Mouse (Mus musculus): Measurements from ENCODE around the gene Drd3.

The Drd3 gene

DNA sequence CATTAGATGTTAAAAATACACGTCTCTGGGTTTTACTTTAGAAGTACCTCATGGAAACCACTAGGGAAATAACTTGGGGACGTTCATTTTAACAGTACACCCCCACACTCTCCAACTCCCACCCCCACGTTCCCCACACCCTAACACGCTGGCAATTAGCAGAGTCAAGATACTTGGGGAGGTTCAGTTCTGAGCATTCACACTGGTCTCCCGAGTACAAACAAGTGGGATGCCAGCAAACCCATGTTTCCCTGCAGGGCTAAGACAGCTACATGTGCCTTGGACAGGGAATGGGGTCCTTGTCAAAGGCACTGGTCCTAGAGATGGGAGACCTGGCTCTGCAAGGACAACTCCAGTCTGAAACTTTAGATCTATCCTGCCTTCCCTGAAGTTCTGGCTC, 48.6 kb downstream of the Drd3 start:
- DNase-seq = no peak

DNA sequence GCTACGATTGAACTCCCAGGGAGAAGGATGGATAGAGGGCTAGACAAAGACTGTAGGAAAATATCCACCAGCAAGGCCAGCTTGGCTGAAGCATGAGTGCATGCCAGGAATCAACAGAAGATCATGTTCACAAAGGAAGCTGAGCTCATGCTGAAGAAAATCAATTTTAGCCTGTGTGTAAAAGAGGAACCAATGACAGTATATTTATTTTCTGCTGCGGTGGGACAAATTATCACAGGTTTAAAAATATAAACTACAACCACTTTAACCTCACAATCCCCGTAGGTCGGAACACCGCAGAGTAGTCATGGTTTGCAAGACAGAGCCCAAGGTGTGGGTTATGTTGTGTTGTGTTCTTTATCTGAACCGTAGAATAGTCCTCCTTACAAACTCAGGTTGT, 50.5 kb downstream of the Drd3 start:
- DNase-seq = no peak

DNA sequence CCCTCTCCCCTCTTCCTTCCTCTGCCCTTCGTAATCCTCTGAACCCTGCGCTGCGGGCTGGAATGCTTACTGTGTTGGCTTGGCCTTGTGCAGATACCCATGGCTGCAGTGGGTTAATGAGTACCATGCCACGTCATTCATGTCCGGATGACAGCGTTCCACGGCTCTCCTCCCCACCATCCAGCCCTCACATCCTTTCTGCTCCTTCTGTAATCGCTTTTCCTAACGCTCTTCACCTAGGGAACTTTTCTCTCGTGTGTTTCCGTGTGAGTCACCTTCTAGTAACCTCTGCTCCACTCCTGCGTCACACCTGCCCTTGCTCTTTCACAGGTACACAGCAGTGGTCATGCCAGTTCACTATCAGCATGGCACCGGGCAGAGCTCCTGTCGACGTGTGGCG, 53.2 kb downstream of the Drd3 start:
- no peak for DNase-seq

DNA sequence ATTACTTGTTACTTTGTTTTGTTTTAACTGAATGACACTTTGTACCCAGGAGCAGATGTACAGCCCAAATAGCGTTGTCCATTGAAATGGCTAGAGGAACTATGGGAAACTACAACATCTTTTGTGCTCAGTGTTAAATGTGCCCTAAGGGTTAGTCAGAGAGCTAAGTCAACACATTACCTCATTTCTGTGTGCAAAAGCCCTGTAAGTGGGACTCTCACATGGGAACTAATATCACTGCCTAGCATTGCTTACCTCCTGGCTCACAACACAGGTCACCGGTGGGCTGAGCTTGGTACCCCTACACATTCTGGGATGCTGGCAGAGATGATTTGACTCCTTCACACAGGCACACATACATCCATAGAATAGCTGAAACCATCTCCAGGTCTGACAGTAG, 55.6 kb downstream of the Drd3 start:
- no peak for DNase-seq

DNA sequence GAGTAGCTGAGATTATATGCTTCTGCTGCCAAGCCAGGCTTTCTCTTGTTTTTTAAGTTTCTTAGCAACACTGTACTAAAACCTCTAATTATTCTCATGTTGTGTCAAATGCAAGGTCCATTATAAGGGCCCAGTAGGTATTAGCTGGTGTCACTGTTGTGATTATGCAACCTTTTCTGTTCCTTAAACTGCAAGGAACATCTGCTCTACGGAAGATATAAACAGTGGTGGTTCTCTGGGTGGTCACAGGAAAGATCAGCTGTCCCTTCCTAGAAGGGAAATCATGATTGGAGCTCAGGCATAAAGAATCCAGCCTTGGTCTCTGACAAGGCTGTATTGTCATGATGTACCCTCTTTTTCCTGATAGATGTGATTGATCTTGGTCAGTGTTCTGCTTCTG, 57.6 kb downstream of the Drd3 start:
- no peak for DNase-seq

DNA sequence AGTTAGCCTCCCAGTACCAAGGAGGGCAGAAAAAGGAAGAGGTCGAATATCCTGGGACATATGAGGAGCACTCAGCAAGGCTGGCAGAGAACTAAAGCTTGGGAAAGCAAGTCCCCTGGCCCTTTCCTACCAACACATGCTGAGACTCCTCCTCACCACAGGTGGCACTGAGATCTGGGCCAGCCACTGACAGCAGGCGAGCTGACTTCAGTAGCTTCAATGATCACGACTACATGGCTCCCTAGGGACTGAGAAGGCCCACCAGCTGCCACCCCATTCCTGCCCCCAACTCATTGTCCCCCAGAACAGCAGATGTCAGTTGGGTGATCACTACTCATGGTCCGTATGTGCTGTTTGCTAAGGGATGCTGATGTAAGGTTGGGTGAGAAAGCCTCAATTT, 60.8 kb downstream of the Drd3 start:
- no peak for DNase-seq

DNA sequence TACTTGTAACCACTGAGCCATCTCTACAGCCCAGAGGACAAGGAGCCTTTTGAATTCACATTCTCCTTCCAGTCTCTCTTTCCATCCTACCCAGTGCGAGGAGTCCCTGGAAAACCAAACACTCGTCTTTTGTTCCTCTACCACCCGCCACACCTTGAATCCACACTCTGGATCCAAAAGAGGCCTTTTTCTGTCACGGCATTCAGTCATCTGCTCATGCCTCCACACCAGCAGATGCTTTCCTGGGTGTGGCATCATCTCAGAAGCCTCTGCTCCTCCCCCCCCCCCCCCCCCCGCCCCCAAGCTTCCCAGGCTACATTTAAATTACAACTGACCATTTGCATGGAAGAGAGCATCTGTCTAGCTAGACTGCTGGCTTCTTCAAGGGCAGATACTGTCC, 62.5 kb downstream of the Drd3 start:
- no peak for DNase-seq

DNA sequence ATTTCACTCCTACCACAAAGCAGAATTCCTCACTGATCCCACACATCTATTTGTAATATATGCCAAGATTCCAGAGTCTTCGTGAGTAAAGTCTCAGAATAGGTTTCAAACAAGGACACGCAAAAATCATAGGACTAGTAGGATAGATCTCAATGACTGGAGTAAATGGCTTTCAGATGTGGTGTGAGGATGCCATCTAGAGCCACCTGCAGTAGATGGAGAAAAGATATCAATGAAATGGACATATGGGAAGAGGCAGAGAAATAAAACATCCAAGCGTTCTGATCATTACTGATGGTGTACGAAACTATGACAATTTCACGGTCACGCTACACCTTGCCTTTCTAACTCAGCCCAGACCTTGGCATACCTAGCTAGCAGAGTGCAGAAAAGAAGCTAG, 64.6 kb downstream of the Drd3 start:
- no peak for DNase-seq

DNA sequence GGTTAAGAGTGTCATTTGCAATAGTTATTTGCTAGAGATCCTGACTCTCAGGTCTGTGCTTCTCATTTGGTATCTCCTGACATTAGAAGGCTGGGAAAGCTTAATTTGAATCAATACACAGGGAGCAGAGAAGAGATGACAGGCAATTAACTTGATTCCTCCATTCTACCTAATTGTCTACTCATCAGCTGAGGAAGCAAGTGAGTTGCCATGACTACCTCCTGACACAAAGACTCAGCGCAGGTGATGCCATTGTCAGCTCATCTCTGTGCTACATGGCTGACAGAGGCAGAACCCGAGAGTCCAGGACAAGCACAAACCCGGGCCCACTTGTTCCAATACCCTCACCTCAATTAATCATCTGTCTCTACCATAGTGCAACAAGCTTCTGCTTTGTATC, 73.7 kb downstream of the Drd3 start:
- DNase-seq = no peak

DNA sequence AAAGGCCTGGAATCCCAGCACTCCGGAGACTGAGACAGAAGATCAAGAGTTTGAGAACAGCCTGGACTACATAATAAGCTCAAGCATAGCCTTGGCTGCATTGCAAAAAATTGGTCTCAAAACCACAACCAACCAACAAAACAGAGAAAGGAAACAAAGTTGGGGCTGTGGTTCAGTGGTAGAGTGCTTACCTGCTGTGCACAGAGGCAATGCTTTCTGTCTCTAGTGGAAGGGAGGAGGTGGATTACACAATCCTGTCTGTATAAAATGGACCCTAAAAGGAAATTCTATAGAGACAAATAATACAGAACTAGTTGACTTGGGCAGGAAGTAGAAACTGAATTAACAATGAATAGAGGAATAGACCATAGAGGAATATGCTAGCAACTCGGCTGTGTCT, 78.1 kb downstream of the Drd3 start:
- DNase-seq = no peak

DNA sequence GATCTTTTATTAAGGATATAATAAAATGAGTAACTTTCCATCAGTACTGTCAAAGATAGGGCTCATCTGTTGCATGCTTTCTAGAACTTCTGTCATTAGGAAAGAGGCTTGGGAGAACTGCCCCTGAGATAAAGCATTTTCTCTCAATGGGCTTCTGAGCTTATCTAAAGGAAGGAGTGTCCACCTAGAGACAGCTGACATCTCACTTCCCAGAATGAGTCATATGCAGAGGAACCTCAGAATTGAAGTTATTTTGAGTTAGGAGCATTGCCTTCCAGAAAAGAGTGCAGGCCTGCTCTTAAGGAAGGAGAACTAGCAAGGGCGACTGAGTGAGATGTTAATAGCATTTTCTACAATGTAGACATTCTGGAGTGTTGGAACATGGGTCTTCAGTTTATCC, 87.4 kb downstream of the Drd3 start:
- no peak for DNase-seq

DNA sequence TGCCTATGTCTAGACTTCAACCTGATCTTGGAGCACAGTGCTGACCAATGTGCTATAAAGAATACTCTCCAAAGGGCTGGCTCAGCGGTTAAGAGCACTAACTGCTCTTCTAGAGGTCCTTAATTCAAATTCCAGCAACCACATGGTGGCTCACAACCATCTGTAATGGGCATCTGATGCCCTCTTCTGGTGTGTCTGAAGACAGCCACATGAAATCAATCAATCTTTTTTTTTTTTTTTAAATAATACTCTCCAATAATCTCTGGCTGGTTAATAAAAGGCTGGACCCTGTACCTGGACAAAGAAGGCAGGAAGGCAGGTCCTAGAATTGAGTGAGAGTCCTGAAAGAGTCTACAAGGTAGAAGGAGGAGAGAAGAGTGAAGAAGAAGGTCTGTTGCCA, 96.0 kb downstream of the Drd3 start:
- DNase-seq = no peak

DNA sequence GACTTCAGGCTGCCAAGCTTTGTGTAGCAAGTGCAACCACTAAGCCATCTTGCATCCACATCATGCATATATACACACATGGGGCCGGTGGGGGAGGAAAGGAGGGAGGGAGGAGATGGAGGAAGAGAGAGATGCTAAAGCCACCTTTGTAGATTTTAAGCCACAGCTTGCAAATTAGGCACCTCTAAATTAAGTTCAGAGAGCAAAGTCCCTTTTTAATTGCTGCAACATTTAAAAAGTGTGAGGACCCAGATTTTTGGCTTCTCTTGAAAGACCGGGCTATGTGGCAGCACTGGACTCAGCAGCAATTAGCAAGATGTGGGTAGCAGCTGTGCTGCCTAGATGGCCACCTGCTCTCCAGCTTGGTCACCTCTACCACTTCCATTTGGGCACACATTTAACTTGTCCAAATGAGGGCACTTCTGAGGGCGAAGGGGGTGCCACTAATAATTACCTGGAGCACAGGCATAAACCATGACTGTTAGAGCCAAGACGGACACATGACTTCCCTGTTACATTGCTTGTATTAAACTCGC, 105.2 kb downstream of the Drd3 start:
- DNase-seq = no peak

DNA sequence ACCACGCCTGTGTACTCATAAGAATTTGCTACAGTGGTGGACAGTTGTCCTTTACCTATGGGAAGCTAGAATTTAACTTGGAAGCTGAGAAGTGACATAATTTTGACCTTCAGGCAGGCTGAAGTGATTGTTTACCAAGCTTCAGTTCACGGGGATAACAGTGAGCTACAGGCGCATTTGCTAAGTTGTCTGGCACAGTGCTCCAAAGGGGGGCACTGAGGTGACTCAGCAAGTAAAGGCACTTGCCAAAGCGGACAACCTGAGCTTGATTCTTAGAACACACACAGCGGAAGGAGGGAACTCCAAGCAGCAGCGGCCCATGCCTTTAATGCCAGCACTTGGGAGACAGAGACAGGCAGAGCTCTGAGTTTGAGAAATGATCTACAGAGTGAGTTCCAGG, 106.8 kb downstream of the Drd3 start:
- DNase-seq = no peak

DNA sequence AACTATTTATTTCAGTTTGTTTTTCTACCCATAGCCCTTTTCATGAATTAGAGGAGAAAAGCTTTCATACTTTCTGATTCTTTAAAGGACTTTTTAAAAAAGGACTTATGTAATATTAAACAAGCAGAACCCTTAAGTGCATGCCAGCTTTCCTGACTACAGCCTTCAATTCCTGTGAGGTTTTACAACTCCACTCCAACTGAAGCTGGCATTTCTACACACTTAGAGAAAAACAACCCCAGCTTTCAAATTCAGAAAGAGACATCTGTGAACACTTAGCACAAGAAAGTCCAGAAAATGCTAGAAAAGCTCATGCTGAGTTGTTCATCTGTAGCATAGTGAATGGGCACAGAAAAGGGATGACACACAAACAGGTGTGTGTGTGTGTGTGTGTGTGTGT, 116.0 kb downstream of the Drd3 start:
- no peak for DNase-seq

DNA sequence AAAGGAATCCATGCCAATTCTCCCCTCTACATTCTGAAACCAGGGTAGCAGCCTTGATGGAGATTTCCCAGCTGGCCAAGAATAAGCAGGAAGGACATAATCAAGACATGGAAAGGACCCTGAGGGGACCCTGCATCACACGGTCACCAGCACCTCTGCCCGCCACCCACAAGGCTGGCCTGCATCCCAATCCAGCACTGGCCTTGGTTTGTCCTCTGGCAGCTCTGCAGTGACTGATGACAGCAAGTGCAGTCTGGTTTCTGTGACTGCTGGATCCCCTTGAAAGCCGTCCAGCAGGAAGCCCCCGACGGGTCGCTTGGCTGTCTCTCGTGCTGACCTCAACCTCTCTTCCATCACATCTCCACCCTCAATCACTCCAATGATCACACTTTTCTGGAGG, 117.6 kb downstream of the Drd3 start:
- DNase-seq = no peak

All from thymus, postnatal 25 days (tissue).